Mouse (Mus musculus): ENCODE results near the gene Mrpl46.

DNA sequence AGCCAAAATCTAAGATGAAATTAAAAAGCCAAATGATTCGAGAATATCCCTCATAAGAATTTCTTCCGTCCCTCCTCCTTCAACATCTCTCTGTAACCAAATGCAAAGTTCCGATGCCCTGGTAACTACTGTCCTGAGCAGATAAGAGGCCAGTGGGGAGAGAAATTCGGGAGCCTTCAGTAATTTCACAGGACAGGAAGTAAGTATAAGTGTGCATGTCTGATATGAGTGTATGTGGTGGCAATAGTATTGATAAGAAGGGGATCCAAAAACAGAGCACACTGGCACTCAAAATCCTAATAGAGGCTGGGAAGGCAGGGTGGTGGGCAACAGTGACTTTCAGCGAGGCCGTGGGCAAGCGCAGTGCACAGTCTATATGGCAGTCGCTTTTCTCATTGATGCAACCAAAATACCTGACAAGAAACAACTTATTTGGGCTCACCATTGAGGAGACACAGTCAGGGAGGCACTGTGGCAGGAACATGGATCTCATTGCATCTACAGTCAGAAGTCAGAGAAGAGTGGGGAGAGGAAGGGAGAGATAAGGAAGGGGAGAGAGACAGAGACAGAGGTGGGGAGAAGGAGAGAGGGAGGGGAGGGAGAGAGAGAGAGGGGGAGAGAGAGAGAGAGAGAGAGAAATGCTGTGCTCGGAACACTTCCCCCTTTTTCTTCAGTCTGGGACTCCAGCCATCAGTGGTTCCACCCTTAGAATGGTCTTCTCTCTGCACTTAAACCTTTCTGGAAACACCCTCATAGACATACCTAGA, 16.6 kb upstream of the Mrpl46 start:
- no peak for TF ChIP-seq EP300 (IDR thresholded peaks at IDR 0.05; ENCODE audit: low read depth)
- TF ChIP-seq CTCF (IDR thresholded peaks at IDR 0.05; ENCODE audit: low read depth), result no peak
